Mouse (Mus musculus) neural tube, embryonic 12.5 days (tissue): Measurements from ENCODE around the gene Selenos. TPM values are rescaled to one million over a fixed set of nuclear protein-coding genes. Genes with fewer than 3 reads are reported as not detected.
A peak's percentile ranks its signal among the peaks of the same experiment; 100 is the strongest.

Experiments
- ATAC-seq: fragments of 200-750 bp; cut with Nextera tagmentation; 2 replicates; pipeline ENCODE4 v1.8.0; 2017; ENCODE audit warnings: low read depth, mild to moderate bottlenecking, moderate TSS enrichment, moderate library complexity; ENCODE audit not compliant: low FRiP score
- H3K27ac ChIP-seq: fragments of 300-500 bp; sonication (generic); 2 replicates; pipeline ENCODE4 v1.5.1; 2016
- H3K27me3 ChIP-seq: fragments of 300-500 bp; sonication (generic); replicated peaks from 2 replicates; pipeline ENCODE4 v1.6.1; 2016; ENCODE audit warnings: mild to moderate bottlenecking
- H3K36me3 ChIP-seq: fragments of 300-500 bp; sonication (generic); 2 replicates; pipeline ENCODE4 v1.6.1; 2016; ENCODE audit warnings: mild to moderate bottlenecking
- H3K4me1 ChIP-seq: fragments of 300-500 bp; sonication (generic); 2 replicates; pipeline ENCODE4 v1.6.1; 2016
- H3K4me2 ChIP-seq: fragments of 300-500 bp; sonication (generic); replicated peaks from 2 replicates; pipeline ENCODE4 v1.6.1; 2016; ENCODE audit warnings: mild to moderate bottlenecking
- H3K4me3 ChIP-seq: fragments of 300-500 bp; sonication (generic); 2 replicates; pipeline ENCODE4 v1.5.1; 2016
- H3K9ac ChIP-seq: fragments of 300-500 bp; sonication (generic); 2 replicates; pipeline ENCODE4 v1.6.1; 2016; ENCODE audit warnings: mild to moderate bottlenecking
- H3K9me3 ChIP-seq: fragments of 300-500 bp; sonication (generic); 2 replicates; pipeline ENCODE4 v1.6.1; 2016; ENCODE audit warnings: mild to moderate bottlenecking
- WGBS: fragments of 180-500 bp; shearing (Covaris S2); methylation state at CpG from one replicate; pipeline ENCODE4 v1.1.7; 2016; 5-methylcytosine and 5-hydroxymethylcytosine counted together
- polyA plus RNA-seq: library from polyadenylated mRNA; unstranded; fragments of >200 nt; fragmentation: Nextera tagmentation; extraction: Ambion mirVana; gene quantifications from 2 replicates; pipeline ENCODE4 v1.2.1, GENCODE M21; 2016

Gene Selenos
- polyA plus RNA-seq: 81.0 and 84.4 TPM in 2 replicates

DNA sequence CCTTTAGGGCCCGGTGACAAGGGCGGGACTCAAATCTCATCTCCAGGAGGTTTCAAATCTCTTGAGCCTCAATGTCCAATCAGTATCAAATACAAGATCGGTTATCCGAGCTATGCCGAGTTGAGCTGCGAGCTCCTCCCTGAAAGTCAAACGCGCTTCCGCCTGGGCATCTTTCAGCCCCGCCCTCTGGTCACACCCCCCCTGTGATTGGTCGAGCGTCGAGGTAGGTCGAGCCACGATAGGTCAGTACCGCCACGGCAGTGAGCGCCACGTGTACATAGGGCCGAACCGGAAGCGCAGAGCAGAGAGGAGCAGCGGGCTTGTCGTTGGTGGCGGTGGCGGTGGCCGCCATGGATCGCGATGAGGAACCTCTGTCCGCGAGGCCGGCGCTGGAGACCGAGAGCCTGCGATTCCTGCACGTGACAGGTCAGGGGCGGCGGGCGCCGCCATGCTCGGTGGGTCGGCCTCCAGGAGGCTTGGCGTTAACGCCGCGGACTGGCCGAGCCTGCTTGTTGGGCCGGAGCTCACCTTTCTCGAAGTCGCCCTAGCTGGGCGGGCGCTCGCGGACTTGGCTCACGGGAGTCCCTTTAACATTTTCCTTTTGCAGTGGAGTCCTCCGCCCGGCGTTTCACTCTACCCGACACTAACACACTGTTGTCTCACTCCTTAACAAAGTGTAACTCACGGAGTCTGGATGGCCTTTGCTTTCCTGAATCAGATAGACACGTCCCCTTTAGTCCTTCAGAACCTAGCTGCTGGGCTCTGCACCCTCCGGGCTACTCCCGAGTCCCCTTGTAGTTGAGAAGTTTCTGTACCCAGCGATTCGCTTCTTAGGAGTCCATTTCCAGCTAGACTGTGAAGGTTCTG, at the start of gene Selenos:
Gene Selenos (plus strand): TSS at position 286 of the 867 bp plus-strand sequence.
- peak within 1 kb of the TSS; percentile 90 for H3K4me2 ChIP-seq
- WGBS: under 1% methylated on average over 65 of the region's 65 CpGs
- peak within 1 kb of the TSS; percentile 81 for H3K9ac ChIP-seq
- no peaks in the 10 kb centered on the region for H3K27me3 ChIP-seq
- peak; percentile 100 for ATAC-seq
- peaks cover 49% of the 10 kb centered on the region for H3K36me3 ChIP-seq
- peak within 1 kb of the TSS; percentile 91 for H3K4me3 ChIP-seq
- H3K9me3 ChIP-seq: no peaks in the 10 kb centered on the region
- peaks cover 13% of the 10 kb centered on the region for H3K4me1 ChIP-seq
- H3K27ac ChIP-seq: 0 out of 2 replicates have a peak within 1 kb of the TSS, but pooled peaks have one; percentile 37

DNA sequence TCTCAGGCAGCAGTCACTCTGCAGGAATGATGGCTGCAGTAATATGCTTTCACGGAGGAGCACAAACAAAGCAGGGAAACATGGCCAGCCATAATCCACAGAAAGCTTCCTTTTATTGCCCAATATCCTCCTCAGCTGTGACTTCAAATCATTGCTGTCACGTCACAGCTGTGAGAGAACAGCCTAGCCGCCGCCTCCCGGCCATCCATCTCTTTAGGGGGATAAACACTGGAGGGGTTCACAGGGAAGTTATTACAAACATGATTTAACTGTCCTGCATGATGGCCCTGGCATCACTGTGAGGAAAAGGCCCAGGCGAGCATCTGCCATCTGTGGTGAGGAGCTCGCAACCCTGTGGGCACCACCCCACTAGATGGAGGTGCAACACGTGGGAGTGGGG, 42.6 kb upstream of the Selenos start:
- Histone ChIP-seq H3K9me3 (no peaks in the 10 kb centered on the region), H3K4me2 (no peak overlapping the region), H3K4me3 (no peak overlapping the region), H3K9ac (no peak overlapping the region), H3K27ac (no peak overlapping the region), H3K4me1 (peaks cover 3% of the 10 kb centered on the region; the same call in 1 of the 2 replicates), H3K36me3 (no peaks in the 10 kb centered on the region), H3K27me3 (0 out of 2 replicates have a peak, but pooled peaks cover 2% of the 10 kb centered on the region)
- ATAC-seq: no peak
- WGBS: 50% methylated on average over 8 of the region's 8 CpGs

DNA sequence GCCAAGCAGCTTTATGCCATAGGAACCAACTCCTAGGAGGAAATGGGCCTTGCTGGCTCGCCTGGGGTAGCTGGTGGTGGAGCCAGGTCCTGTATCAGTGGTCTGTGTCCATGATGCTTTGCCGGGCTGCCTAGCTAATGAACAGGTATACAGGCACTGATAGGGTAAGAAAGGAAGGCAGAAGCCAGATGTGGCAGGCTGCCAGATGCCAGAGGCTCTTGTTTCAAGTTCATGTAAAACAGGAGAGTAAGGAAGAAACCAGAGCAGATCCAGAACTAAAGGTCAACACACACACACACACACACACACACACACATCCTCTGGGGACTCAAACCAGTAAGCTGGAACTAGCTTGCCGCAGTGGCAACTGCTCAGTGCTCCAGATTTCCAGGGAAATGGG, 41.2 kb upstream of the Selenos start:
- Histone ChIP-seq H3K27me3 (0 out of 2 replicates have a peak, but pooled peaks cover 2% of the 10 kb centered on the region), H3K4me1 (peaks cover 3% of the 10 kb centered on the region; the same call in 1 of the 2 replicates), H3K4me3 (no peak overlapping the region), H3K4me2 (no peak overlapping the region), H3K9me3 (no peaks in the 10 kb centered on the region), H3K27ac (no peak overlapping the region), H3K9ac (no peak overlapping the region), H3K36me3 (no peaks in the 10 kb centered on the region)
- WGBS: 76% methylated on average over 3 of the region's 3 CpGs
- no peak for ATAC-seq

DNA sequence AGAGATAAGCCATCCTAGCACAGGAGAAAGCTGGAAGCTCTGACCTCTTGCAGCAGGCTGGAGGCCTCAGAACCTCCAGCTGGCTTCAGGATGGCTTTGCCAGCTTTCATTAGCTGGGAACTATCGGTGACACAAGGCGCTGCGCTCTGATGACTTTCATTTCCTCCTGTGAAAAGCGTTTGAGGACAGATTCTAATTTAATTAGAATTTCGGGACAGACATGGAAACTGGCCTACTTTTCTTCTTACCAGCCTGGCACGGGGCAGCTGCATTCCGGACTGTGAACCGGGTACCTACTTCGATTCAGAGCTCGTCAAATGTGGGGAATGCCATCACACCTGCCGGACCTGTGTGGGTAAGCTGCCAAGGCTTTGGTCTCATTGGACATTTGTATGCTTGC, 40.7 kb upstream of the Selenos start:
- Histone ChIP-seq H3K27me3 (0 out of 2 replicates have a peak, but pooled peaks cover 2% of the 10 kb centered on the region), H3K9me3 (no peaks in the 10 kb centered on the region), H3K36me3 (no peaks in the 10 kb centered on the region), H3K9ac (no peak overlapping the region), H3K27ac (no peak overlapping the region), H3K4me2 (no peak overlapping the region), H3K4me1 (peaks cover 5% of the 10 kb centered on the region), H3K4me3 (no peak overlapping the region)
- WGBS: 82% methylated on average over 11 of the region's 11 CpGs
- ATAC-seq: no peak

DNA sequence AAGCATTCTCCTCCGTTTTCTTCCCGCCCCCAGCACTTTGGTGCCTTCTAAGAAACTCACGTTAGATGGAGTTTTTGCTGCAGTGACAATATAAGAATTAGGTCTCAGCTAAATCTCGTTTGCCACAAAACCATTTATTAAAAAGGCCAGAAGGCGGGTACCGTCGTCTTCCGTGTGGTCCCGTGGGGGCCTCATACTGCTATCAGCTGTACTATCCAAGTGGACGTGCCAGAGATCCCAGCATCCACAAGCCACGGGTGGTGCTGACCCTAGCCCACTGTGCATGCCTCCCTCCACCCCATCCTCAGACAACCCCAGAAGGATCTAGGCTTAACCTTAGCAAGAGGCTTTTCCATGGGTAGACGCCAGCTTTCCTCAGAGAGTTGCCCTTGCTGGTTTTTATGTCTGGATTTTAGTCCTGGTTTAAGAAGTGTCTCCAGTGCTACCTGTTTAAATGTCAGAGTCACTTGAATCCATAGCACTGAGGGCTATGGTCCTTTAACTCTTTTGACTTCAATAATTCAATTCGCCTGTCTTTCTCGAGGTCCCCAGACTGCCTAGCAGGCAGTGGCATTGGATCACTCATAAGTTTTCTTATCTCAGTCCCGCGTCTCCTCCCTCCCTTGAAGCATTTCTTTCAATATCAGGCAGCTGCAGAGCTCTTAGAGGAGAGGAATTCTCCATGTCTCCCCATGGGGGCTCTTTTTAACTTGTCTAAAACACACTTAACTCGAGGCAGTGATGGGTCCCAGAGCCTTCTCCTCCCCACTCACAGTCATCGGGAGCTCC, 39.2 kb upstream of the Selenos start:
- Histone ChIP-seq H3K4me3 (no peak overlapping the region), H3K9ac (no peak overlapping the region), H3K9me3 (no peaks in the 10 kb centered on the region), H3K4me2 (no peak overlapping the region), H3K27me3 (0 out of 2 replicates have a peak, but pooled peaks cover 2% of the 10 kb centered on the region), H3K36me3 (no peaks in the 10 kb centered on the region), H3K4me1 (peaks cover 20% of the 10 kb centered on the region), H3K27ac (no peak overlapping the region)
- ATAC-seq: no peak
- 81% methylated on average over 18 of the region's 18 CpGs for WGBS

DNA sequence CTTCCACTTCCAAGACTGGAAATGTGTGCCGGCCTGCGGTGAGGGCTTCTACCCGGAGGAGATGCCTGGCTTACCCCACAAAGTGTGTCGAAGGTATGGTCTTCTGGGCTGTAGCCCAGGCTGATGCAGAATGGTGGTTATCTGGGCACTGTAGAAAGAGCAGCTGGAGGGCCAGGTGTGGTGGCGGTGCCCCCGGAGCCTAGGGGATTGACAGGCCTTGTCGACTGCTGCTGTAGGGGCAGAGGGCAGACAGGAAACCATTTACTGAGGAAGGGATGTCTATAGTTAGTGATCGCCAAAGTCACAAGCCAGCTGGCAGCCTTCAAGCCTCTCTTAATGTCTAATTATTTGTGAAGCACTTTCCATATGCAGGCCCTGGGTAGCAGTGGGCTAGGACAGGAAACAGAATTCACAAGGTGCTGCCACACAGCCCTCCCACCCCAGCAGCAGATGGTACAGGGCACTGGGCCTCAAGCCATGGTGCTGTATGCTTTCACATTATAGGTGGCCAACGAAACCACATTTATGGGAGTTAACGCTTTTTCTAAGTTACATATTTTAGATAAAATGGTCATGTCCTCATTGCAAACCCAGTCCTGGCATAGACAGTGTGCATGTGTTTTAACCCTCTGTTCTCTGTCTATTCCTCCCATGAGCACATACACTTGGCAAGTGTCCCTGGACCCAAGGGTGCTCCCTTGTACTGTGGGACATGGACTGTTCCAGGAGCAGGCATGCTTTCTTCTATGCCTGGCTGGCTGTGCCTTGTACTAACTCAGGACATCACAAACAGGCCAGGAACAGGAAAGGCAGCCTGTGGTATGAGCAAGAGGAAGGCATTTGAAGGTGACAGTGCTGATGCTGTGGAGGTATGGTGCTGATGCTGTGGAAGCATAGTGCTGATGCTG, 35.6 kb upstream of the Selenos start, which contains the start of gene Gm45213:
Gene Gm45213 (plus strand): TSS at position 51 of the 908 bp plus-strand sequence.
- ATAC-seq: no peak
- Histone ChIP-seq H3K4me2 (no peak within 1 kb of the TSS), H3K36me3 (no peaks in the 10 kb centered on the region), H3K27me3 (no peaks in the 10 kb centered on the region; the same call in 1 of the 2 replicates), H3K4me1 (peaks cover 37% of the 10 kb centered on the region), H3K9me3 (no peaks in the 10 kb centered on the region), H3K27ac (no peak within 1 kb of the TSS), H3K9ac (no peak within 1 kb of the TSS), H3K4me3 (no peak within 1 kb of the TSS)
- 74% methylated on average over 10 of the region's 10 CpGs for WGBS

DNA sequence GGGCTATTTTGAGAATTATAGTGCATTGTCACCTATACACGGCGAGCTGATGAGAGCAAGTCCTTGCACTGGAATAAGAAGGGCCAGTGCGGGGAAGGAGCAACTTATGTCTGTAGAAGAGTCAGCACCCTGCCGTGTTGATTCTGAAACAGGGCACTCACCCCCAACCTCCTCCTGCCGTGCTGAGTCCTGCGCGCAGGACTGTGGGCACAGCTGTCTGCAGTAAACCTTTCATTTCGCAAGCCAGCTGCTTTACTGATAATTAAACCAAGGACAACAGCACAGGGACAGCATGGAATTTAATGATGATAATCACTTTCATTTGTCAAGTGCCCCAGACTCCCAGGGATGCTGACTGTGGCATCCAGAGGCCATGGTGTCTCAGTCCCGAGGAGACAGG, 34.8 kb upstream of the Selenos start:
- Histone ChIP-seq H3K9ac (no peak overlapping the region), H3K4me1 (peaks cover 37% of the 10 kb centered on the region), H3K9me3 (no peaks in the 10 kb centered on the region), H3K4me3 (no peak overlapping the region), H3K4me2 (no peak overlapping the region), H3K27me3 (no peaks in the 10 kb centered on the region; the same call in 1 of the 2 replicates), H3K36me3 (no peaks in the 10 kb centered on the region), H3K27ac (no peak overlapping the region)
- WGBS: 16% methylated on average over 9 of the region's 9 CpGs
- ATAC-seq: no peak

DNA sequence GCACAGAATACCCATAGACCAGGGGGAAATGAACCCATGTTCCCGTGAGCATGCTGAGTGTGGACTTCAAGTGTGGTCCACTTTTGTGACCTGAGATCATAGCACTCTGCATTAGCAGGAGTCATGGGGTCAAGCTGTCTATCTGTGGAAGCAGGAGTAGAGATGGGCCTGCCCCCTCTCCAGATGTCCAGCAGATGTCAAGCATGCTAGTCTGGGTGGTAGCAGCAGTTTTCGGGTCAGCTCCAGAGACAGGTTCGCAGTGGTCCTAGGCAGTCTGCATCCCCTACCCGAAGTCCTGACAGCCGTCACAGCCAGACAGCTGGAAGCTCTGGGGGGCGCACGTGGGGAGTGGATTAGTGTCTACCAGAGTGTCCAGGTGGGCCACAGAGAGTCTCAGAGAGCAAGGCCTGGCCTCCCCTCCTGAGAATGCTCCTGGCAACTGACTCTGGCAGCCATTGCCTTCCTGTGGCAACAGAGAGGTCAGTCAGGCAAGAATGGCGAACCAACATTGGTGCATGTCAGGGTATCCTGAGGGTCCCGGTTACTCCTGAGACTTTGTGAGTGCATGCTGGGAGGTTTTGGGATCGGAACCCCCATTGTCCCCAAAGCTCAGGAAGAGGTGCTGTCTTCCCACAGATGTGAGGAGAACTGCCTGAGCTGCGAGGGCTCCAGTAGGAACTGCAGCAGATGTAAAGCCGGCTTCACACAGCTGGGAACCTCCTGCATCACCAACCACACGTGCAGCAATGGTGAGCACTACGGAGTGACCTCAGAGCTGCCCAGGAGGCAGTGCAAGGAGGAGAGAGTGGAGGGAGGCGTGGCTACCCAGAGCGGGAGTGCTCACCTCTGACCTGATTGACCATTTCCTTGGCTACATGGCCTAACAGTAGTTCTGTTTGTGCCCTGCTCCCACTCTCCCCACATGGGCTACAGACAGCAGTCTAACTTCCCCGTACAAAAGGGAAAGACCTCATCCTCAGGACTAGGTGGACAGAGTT, 32.2 kb upstream of the Selenos start:
- Histone ChIP-seq H3K27ac (no peak overlapping the region), H3K9ac (no peak overlapping the region), H3K36me3 (no peaks in the 10 kb centered on the region), H3K4me2 (no peak overlapping the region), H3K27me3 (no peaks in the 10 kb centered on the region; the same call in 1 of the 2 replicates), H3K4me3 (no peak overlapping the region), H3K9me3 (no peaks in the 10 kb centered on the region), H3K4me1 (peaks cover 34% of the 10 kb centered on the region)
- WGBS: 63% methylated on average over 17 of the region's 17 CpGs
- ATAC-seq: no peak

DNA sequence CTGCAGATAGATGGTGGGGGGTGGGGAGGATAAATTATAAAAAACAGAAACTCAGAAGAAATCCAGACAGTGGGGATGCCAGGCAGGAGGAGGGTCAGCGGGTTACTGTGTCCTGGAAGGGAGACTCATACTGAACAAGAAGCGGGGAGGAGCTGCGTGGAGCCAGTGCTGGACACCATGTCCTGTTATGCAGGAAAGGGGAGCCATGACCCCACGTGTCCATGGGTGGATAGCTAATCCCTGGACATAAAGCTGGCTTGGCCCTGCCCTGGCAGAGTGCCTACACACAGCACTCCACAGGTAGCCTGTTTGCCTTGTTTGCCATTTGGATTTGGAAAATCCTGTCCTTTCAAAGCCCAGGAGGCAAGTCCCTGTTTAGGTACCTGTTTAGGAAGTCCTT, 31.5 kb upstream of the Selenos start:
- Histone ChIP-seq H3K4me3 (no peak overlapping the region), H3K36me3 (no peaks in the 10 kb centered on the region), H3K27me3 (no peaks in the 10 kb centered on the region; the same call in 1 of the 2 replicates), H3K9ac (no peak overlapping the region), H3K4me1 (peaks cover 34% of the 10 kb centered on the region), H3K9me3 (no peaks in the 10 kb centered on the region), H3K27ac (no peak overlapping the region), H3K4me2 (no peak overlapping the region)
- 83% methylated on average over 4 of the region's 4 CpGs for WGBS
- ATAC-seq: no peak

DNA sequence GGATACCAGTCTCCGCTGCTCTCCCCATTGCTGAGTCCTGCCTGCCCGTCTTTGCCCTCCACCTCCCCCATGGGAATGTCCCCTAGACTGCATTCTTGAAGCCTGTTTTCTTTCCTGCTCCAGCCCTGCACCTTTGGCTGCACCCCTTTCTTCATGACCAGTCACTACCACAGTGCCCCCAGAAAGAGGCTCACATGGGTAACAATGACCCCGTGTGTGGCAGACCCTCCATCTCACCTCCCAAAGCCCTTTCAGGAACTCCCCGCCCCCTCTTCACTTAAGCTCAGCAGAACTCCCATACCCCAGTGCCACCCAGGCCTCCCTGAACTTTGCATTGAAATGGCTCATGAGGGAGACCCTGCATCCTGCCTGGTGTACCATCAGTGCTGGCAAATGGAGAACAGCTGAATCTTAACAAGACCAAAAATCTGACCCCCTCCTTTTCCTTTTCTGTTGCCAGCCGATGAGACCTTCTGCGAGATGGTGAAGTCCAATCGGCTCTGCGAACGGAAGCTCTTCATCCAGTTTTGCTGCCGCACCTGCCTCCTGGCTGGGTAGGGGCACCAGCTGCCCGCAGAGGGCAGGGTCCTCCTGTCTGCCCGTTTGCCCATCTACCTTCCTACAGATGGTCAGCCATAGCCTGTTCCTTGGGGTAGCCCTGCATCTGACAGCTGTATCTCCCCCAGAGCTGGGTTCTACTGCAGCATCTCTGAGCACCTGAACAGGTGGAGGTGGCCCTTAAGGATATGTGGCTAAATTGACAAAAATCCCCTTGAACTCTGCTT, 30.8 kb upstream of the Selenos start:
- Histone ChIP-seq H3K9me3 (no peaks in the 10 kb centered on the region), H3K27ac (no peak overlapping the region), H3K9ac (no peak overlapping the region), H3K4me1 (peaks cover 32% of the 10 kb centered on the region), H3K4me3 (no peak overlapping the region), H3K4me2 (no peak overlapping the region), H3K27me3 (no peaks in the 10 kb centered on the region; the same call in 1 of the 2 replicates), H3K36me3 (no peaks in the 10 kb centered on the region)
- 84% methylated on average over 12 of the region's 12 CpGs for WGBS
- no peak for ATAC-seq
